Mouse (Mus musculus) embryonic facial prominence, embryonic 11.5 days (tissue): ENCODE data around the gene Ptpn7. TPM values are rescaled to one million over a fixed set of nuclear protein-coding genes. Genes with fewer than 3 reads are reported as not detected.

Source experiments
- polyA plus RNA-seq: library from polyadenylated mRNA; unstranded; fragments of >200 nt; fragmentation: Nextera tagmentation; extraction: Ambion mirVana; gene quantifications from 2 replicates; pipeline ENCODE4 v1.2.1, GENCODE M21; 2014

Gene Ptpn7
- polyA plus RNA-seq, 1 experiment from 2014 or later = 1.9 TPM

Other genes with a start within 250 kb of the Ptpn7 start
- 5.0 and 5.9 TPM in 2 replicates for gene Ppp1r12b, start 176.8 kb upstream of the Ptpn7 start, polyA plus RNA-seq
- 44.8 and 46.4 TPM in 2 replicates for gene Ube2t, start 170.1 kb upstream of the Ptpn7 start, polyA plus RNA-seq
- 0.77 and 0.93 TPM in 2 replicates for gene Lgr6, start 27.4 kb upstream of the Ptpn7 start, polyA plus RNA-seq
- 44.2 and 52.2 TPM in 2 replicates for gene Arl8a, start 14.1 kb downstream of the Ptpn7 start, polyA plus RNA-seq
- not detected in 2 replicates for gene Gpr37l1, start 35.0 kb downstream of the Ptpn7 start, polyA plus RNA-seq
- 2.9 and 3.7 TPM in 2 replicates for gene Elf3, start 125.9 kb downstream of the Ptpn7 start, polyA plus RNA-seq
- gene Rnpep, start 151.4 kb downstream of the Ptpn7 start, polyA plus RNA-seq = 94.1 and 96.4 TPM in 2 replicates
- gene Timm17a, start 181.1 kb downstream of the Ptpn7 start, polyA plus RNA-seq = 195 and 210 TPM in 2 replicates
- 0.55 and 0.66 TPM in 2 replicates for gene Lmod1, start 192.1 kb downstream of the Ptpn7 start, polyA plus RNA-seq
- gene Shisa4, start 242.5 kb downstream of the Ptpn7 start, polyA plus RNA-seq = 29.2 and 32.3 TPM in 2 replicates